Mouse (Mus musculus) embryonic facial prominence, embryonic 15.5 days (tissue): Measurements from ENCODE around the gene Mrrf. TPM values are rescaled to one million over a fixed set of nuclear protein-coding genes. Genes with fewer than 3 reads are reported as not detected.

Experiments used
- ATAC-seq: fragments of 200-750 bp; cut with Nextera tagmentation; 2 replicates; pipeline ENCODE4 v1.8.0; 2017; ENCODE audit warnings: low read depth, moderate TSS enrichment; ENCODE audit not compliant: insufficient number of reproducible peaks, low FRiP score, low TSS enrichment
- H3K27ac ChIP-seq: fragments of 300-500 bp; sonication (generic); replicated peaks from 2 replicates; pipeline ENCODE4 v1.5.1; 2015; ENCODE audit warnings: mild to moderate bottlenecking, inconsistent platforms
- H3K27me3 ChIP-seq: fragments of 300-500 bp; sonication (generic); 2 replicates; pipeline ENCODE4 v1.6.1; 2015; ENCODE audit warnings: inconsistent platforms
- H3K36me3 ChIP-seq: fragments of 300-500 bp; sonication (generic); 2 replicates; pipeline ENCODE4 v1.6.1; 2015; ENCODE audit warnings: mild to moderate bottlenecking, inconsistent platforms
- H3K4me1 ChIP-seq: fragments of 300-500 bp; sonication (generic); 2 replicates; pipeline ENCODE4 v1.6.1; 2015; ENCODE audit warnings: inconsistent platforms
- H3K4me2 ChIP-seq: fragments of 300-500 bp; sonication (generic); replicated peaks from 2 replicates; pipeline ENCODE4 v1.6.1; 2015; ENCODE audit warnings: mild to moderate bottlenecking, inconsistent platforms
- H3K4me3 ChIP-seq: fragments of 300-500 bp; sonication (generic); replicated peaks from 2 replicates; pipeline ENCODE4 v1.5.1; 2015; ENCODE audit warnings: mild to moderate bottlenecking, inconsistent platforms
- H3K9ac ChIP-seq: fragments of 300-500 bp; sonication (generic); 2 replicates; pipeline ENCODE4 v1.6.1; 2015; ENCODE audit warnings: inconsistent platforms
- H3K9me3 ChIP-seq: fragments of 300-500 bp; sonication (generic); replicated peaks from 2 replicates; pipeline ENCODE4 v1.6.1; 2016; ENCODE audit warnings: inconsistent platforms
- WGBS: fragments of 180-500 bp; shearing (Covaris S2); methylation state at CpG from one replicate; pipeline ENCODE4 v1.1.7; 2015; 5-methylcytosine and 5-hydroxymethylcytosine counted together
- polyA plus RNA-seq: library from polyadenylated mRNA; unstranded; fragments of >200 nt; fragmentation: Nextera tagmentation; extraction: Ambion mirVana; gene quantifications from 2 replicates; pipeline ENCODE4 v1.2.1, GENCODE M21; 2015

Mrrf gene
- polyA plus RNA-seq, 1 experiment from 2014 or later, result 21.5 TPM

DNA sequence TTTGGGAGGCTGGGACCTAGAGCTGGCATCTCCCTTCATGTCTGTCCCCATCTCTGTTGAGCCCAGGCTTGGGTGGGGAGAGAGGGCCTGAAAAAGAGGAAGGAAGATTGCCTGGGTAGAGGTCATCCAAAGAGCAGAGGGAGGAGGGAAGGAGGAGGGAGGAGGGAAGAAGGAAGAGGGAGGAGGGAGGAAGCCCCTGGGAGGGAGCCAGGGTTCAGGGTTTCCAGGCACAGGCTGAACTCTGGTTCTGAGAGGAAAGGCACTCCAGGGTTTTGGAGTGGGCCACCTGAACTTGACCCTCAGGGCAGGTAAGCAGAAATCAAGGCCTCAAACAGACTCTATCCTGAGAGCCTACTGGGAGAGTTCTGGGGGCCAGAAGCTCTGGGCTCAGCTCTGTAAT lies 80.4 kb downstream of the Mrrf start:
- peaks cover 17% of the 10 kb centered on the region; the same call in 1 of the 2 replicates for H3K27me3 ChIP-seq
- no peaks in the 10 kb centered on the region for H3K36me3 ChIP-seq
- peak overlapping the region; percentile 30; the same call in 1 of the 2 replicates for H3K27ac ChIP-seq
- peaks cover 46% of the 10 kb centered on the region for H3K4me1 ChIP-seq
- H3K9me3 ChIP-seq, result no peaks in the 10 kb centered on the region
- no peak overlapping the region for H3K4me3 ChIP-seq
- no peak overlapping the region for H3K9ac ChIP-seq
- ATAC-seq, result no peak
- no peak overlapping the region for H3K4me2 ChIP-seq

DNA sequence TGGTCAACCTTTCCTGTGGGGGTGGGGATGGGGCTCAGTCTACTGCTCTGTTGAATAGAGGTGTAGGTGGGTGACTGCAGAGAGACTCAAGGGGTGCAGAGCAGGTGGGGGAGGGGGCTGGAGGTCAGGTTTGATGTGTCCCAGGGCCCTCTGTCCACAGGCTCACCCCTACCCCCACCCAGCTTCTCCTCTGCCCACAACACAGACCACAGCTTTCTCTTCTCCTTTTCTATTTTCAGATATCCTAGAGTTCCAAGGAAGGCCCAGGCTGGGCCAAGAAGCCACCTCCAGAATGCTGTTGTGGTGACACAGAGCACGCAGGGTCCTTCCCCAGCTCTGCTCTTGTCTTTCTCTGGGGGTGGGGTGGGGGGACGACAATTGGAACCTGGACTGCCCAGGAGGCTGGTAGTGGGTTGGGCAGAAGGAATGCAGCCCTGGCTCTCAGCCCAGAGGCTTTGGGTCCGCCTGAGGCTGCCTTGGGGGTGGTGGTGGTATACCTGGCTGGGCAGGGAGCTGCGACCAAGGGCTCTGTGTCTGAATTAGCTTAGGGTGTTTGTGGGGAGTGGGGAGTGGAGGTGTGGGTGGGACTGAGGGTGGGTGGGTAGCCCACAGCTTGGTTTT lies 80.9 kb downstream of the Mrrf start:
- ATAC-seq, result no peak; the same call in 1 of the 2 replicates
- WGBS, result 35% methylated on average over 4 of the region's 4 CpGs
- Histone ChIP-seq H3K36me3 (no peaks in the 10 kb centered on the region), H3K27me3 (peaks cover 12% of the 10 kb centered on the region; the same call in 1 of the 2 replicates), H3K9ac (no peak overlapping the region), H3K9me3 (no peaks in the 10 kb centered on the region), H3K4me2 (no peak overlapping the region), H3K4me1 (peaks cover 40% of the 10 kb centered on the region), H3K4me3 (no peak overlapping the region), H3K27ac (no peak overlapping the region; the same call in 1 of the 2 replicates)

DNA sequence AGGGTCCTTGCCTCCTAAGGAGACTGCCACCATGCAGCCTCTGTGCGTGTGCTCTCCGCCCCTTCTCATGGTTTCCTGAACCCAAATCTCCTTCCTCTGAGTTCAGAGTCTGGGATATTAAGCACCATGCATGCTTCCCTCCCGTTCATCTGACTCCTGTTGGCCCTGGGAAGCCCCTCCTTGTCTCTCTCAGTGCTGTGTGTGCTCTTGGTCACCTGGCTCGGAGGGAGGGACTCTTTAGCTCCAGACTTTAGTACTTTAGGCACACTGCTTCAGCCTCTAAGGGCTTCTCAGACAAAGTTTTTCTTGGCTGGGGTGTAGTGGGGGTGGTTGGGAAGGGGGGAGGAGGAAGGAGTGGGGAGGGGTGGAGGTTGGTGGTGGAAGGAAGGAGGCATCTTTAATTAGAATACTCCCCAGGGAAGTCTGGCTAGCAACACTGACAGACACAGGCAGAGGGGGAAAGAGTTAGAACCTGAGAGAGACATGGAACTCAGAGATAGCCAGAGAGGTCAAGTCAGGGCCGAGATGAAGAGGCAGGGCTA lies 81.6 kb downstream of the Mrrf start:
- no peak overlapping the region for H3K4me3 ChIP-seq
- H3K4me2 ChIP-seq, result no peak overlapping the region
- H3K9me3 ChIP-seq, result no peaks in the 10 kb centered on the region
- WGBS, result 41% methylated on average over 5 of the region's 5 CpGs
- peak overlapping the region; percentile 29; the same call in 1 of the 2 replicates for H3K27ac ChIP-seq
- peaks cover 6% of the 10 kb centered on the region; the same call in 1 of the 2 replicates for H3K27me3 ChIP-seq
- H3K36me3 ChIP-seq, result no peaks in the 10 kb centered on the region
- peaks cover 38% of the 10 kb centered on the region for H3K4me1 ChIP-seq
- no peak for ATAC-seq
- no peak overlapping the region for H3K9ac ChIP-seq

DNA sequence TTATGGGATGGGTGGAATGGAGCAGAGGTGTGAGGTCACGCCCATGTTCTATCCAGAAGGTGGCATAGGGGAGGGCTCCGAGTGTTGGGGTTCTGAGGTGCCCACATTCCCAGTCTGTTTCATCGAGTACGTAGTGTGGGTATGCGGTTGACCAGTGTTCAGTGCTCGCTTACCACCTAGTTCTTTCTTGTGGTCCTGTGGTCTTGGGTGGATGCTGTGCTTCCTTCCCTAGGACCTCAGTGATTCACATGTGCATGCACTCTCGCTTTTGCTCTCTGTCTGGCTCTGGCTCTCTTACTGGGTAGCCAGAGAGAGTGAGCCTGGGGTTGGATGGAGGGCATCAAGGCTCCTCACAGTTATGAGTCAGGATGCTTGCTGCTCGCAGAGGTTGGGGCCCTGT lies 83.9 kb downstream of the Mrrf start:
- Histone ChIP-seq H3K27ac (no peak overlapping the region), H3K4me3 (no peak overlapping the region), H3K36me3 (no peaks in the 10 kb centered on the region), H3K4me1 (peaks cover 24% of the 10 kb centered on the region), H3K4me2 (no peak overlapping the region), H3K9ac (no peak overlapping the region), H3K9me3 (no peaks in the 10 kb centered on the region), H3K27me3 (no peaks in the 10 kb centered on the region)
- no peak for ATAC-seq
- 92% methylated on average over 8 of the region's 8 CpGs for WGBS

DNA sequence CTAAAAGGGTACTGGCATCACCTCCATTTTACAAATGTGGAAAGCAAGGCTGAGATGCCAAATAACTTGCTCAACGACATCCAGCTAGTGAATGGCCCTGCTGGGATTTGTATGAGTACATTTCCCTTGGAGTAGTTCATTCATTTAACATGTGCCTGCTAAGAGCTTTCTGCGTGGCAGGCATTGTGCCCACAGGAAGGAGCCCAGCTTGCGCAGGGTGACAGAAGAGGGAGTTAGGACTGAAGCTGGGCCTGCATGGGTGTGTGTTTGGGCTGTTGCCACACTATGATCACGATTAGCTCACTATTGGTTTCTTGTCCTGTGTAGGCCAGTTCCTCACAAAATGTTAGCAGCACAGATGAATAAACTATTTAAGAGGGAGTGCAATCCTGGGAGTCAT lies 84.7 kb downstream of the Mrrf start:
- H3K36me3 ChIP-seq, result no peaks in the 10 kb centered on the region
- 75% methylated on average over 4 of the region's 4 CpGs for WGBS
- H3K27me3 ChIP-seq, result no peaks in the 10 kb centered on the region
- no peak overlapping the region for H3K4me2 ChIP-seq
- no peaks in the 10 kb centered on the region for H3K9me3 ChIP-seq
- peaks cover 23% of the 10 kb centered on the region for H3K4me1 ChIP-seq
- no peak overlapping the region for H3K27ac ChIP-seq
- no peak overlapping the region for H3K4me3 ChIP-seq
- no peak overlapping the region for H3K9ac ChIP-seq
- ATAC-seq, result no peak

DNA sequence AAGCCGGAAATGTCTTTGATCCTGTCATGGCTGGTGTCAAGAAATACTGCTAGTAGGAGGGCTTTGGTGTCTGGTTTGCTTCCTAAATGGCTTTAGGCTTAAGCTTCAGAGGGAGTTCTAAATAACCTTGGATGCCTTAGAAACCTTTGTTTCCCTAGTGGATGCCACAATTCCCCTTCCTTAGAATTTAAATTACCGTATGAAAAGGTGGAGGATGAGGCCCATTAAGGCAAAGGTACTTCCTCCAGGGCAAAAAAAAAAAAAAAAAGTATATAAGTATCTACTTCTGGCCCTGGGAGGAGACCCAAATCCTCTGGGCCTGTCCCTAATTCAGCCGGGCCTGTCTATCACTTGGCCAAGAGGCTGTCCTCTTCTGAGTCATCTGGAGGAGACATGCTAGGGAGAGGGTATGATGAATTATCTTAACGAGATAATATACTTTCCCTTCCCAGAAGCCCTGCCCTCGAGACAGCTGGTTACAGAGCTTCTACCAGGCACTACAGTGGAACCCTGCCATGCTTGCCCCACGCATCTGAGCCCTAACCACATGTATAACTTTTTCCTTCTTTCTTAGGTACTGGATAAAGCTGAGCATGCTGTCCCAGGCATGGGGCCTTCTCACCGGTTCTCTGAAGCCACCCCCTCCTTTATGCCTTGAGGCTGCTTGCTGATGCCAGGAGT lies 86.1 kb downstream of the Mrrf start:
- ATAC-seq, result no peak
- WGBS, result 49% methylated on average over 7 of the region's 7 CpGs
- Histone ChIP-seq H3K4me1 (peaks cover 9% of the 10 kb centered on the region), H3K27ac (no peak overlapping the region), H3K27me3 (no peaks in the 10 kb centered on the region), H3K9me3 (no peaks in the 10 kb centered on the region), H3K4me2 (no peak overlapping the region), H3K9ac (no peak overlapping the region), H3K4me3 (no peak overlapping the region), H3K36me3 (no peaks in the 10 kb centered on the region)

GRCm38 (mm10) chr2:36223436-36223835 lies 87.2 kb downstream of the Mrrf start:
- Histone ChIP-seq H3K9me3 (no peaks in the 10 kb centered on the region), H3K4me1 (no peaks in the 10 kb centered on the region), H3K9ac (no peak overlapping the region), H3K4me2 (no peak overlapping the region), H3K4me3 (no peak overlapping the region), H3K27me3 (no peaks in the 10 kb centered on the region), H3K27ac (no peak overlapping the region), H3K36me3 (no peaks in the 10 kb centered on the region)
- no peak for ATAC-seq

DNA sequence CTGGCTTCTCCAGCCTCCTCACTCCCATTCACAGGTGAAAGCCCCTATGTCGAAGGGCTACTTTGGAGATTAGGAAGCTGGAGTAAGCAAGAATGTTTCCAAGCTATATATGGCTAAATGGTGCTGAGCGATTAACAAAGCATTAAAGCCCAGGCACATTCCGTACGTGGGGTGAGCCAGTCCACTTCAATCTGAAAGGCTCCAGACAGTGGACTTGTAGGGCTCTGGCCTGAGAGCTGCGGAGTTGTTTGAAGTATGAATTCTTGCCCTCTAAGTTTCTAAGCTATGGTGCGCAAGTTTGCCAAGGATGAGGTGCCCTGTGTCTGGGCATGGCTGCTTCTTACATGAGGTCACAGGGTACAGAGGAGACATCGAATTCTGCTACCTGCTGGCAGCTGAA lies 88.0 kb downstream of the Mrrf start:
- Histone ChIP-seq H3K4me2 (no peak overlapping the region), H3K9ac (no peak overlapping the region), H3K9me3 (no peaks in the 10 kb centered on the region), H3K4me1 (no peaks in the 10 kb centered on the region), H3K27me3 (no peaks in the 10 kb centered on the region), H3K4me3 (no peak overlapping the region), H3K36me3 (no peaks in the 10 kb centered on the region), H3K27ac (no peak overlapping the region)
- ATAC-seq, result no peak
- WGBS, result 85% methylated on average over 7 of the region's 7 CpGs

DNA sequence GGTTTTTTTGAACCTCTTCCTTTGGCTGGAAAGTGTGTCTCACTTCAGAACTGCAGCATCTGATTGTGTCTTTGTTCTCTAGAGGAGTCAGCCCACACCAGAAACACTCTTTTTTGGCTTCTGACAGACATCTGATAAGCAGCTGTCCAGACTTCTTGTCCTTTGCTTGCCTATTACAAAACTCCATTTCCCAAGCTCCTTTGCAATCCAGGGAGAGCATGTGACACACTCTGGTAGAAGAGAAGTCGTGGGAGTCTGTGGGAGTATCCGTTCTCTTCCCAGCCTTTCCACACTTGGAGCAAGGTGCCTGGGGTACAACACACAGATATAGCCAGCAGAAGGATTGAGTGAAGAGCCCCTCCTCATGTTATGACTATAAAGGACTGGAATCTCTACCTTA lies 88.4 kb downstream of the Mrrf start:
- Histone ChIP-seq H3K4me1 (no peaks in the 10 kb centered on the region), H3K27ac (no peak overlapping the region), H3K36me3 (no peaks in the 10 kb centered on the region), H3K9me3 (no peaks in the 10 kb centered on the region), H3K4me2 (no peak overlapping the region), H3K27me3 (no peaks in the 10 kb centered on the region), H3K9ac (no peak overlapping the region), H3K4me3 (no peak overlapping the region)
- WGBS, result 28% methylated on average over 2 of the region's 2 CpGs
- no peak for ATAC-seq

GRCm38 (mm10) chr2:36230366-36230765 lies 94.2 kb downstream of the Mrrf start, which contains the start of gene Ptgs1:
Gene Ptgs1, plus strand, starts transcription at chr2:36230426.
- Histone ChIP-seq H3K27ac (no peak within 1 kb of the TSS), H3K4me3 (peak within 1 kb of the TSS; percentile 49), H3K9me3 (no peaks in the 10 kb centered on the region), H3K27me3 (0 out of 2 replicates have a peak, but pooled peaks cover 6% of the 10 kb centered on the region), H3K4me1 (peaks cover 29% of the 10 kb centered on the region), H3K36me3 (no peaks in the 10 kb centered on the region), H3K9ac (peak within 1 kb of the TSS; percentile 26), H3K4me2 (peak within 1 kb of the TSS; percentile 86)
- peak; percentile 44; the same call in 1 of the 2 replicates for ATAC-seq
- WGBS, result under 1% methylated on average over 18 of the region's 18 CpGs

GRCm38 (mm10) chr2:36230967-36231366 lies 94.8 kb downstream of the Mrrf start:
- 24% methylated on average over 10 of the region's 10 CpGs for WGBS

More at GRCm38 (mm10) chr2:36230967-36231366, 94.8 kb downstream of the Mrrf start:
- H3K4me3 ChIP-seq, result peak overlapping the region; percentile 49
- H3K4me1 ChIP-seq, result peaks cover 35% of the 10 kb centered on the region
- no peaks in the 10 kb centered on the region for H3K9me3 ChIP-seq
- no peak overlapping the region for H3K27ac ChIP-seq
- no peaks in the 10 kb centered on the region for H3K36me3 ChIP-seq
- H3K4me2 ChIP-seq, result peak overlapping the region; percentile 86
- H3K9ac ChIP-seq, result peak overlapping the region; percentile 26
- H3K27me3 ChIP-seq, result 0 out of 2 replicates have a peak, but pooled peaks cover 6% of the 10 kb centered on the region
- no peak for ATAC-seq
